Mouse (Mus musculus): ENCODE measurements at regions not wholly inside any gene's neighbourhood (a gene's known extent, or its start where the extent isn't known, plus 50 kb on each side); places are given as distances from the start of the nearest gene placed in this dataset.

DNA sequence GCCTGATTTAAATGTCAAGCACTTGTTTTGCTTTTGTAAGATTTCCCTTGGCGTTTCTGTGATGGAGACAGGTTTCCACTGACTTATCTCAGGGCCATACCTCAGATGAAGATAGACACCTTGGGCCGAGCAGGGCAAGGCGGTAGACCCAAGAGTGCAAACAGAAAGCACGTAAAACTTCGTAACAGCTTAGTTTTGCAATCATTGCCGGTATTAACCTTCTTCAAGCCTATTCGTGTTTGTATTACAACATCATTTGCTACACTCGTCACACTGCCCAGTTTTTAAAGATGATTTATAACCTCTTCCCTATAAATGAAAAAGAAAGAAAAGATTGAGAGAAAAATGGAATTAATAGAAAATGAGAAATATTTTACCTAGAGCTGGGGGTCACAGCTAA lies 56.6 kb upstream of the Ank start:
- DNase-seq (ENCODE audit: low spot score), result no peak

DNA sequence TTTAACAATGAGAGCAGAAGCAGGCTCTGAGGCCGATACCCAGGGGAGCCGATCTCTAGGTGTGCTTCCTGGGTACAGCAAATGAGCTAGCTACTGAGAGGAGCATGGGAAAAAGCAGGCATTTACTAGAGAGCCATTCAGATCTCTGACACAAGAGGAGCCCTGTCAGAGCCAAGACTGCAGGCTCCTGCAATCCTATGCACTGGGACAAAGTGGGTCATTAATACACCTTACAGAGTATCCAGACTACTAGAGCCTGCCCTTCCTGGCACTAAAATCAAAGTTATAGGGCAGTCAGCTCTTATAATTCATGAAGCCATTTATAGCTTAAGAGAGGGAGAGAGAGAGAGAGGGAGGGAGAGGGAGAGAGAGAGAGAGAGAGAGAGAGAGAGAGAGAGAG lies 54.2 kb upstream of the Ank start:
- no peak for DNase-seq (ENCODE audit: low spot score)

DNA sequence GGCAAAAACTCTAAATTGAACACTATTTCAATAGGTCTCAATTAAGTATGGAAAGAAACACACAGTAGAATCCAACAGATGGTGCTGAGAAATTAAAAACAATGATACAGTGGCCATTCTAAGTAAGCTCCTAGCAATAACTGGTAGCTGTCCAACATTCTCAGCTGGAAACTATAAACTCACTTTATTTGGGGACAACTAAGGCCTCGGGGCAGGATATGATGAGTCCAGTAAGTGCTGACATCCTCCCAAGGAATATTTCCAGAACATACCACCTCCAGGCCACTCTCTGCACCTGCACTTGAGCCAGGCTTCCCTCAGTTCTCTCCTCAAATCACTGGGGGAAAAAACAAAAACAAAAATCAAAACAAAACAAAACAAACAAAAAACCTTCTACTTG lies 53.7 kb upstream of the Ank start:
- DNase-seq (ENCODE audit: low spot score), result no peak

DNA sequence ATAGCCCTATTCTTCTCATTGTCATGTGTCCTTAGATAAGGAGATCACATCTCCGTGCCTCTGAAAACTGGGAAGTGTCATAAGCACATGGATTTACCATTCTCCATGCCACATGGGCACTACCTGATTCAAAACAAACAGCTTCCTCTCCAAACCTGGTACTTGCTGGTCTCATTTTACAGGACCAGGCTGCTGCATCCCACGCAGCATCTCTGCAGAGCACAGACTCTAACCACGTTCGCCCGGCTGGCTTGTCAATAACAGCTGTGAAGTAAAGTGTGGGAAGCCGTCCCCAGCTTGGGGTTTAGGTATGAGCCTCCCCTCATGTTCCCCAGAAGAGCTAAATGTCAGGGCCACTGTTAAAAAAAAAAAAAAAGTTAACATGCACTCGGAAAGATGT lies 53.0 kb upstream of the Ank start:
- no peak for DNase-seq (ENCODE audit: low spot score)

DNA sequence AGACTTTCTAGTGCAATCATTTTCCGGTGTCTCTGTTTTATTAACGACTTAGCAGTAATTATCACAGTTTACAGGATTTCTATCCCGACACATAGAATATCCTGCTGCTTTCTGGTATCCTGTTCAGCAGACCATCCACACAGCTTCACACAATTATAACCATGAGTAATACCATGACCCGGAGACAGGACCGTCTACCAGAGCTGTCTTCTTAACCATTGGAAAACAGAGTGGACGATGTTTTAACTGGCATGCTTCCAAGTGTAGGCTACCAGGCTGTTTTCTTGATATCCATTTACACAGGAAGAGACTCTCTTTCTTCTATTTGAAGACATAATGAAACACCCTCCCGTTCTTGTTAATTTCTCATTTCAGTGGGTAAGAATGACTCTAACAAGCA lies 51.7 kb upstream of the Ank start:
- no peak for DNase-seq (ENCODE audit: low spot score)
